Mouse (Mus musculus): ENCODE measurements around the gene Arhgap15. TPM values are rescaled to one million over a fixed set of nuclear protein-coding genes. Genes with fewer than 3 reads are reported as not detected.

Gene Arhgap15
- polyA plus RNA-seq, 1 experiment from 2014 or later = 2.8 TPM

DNA sequence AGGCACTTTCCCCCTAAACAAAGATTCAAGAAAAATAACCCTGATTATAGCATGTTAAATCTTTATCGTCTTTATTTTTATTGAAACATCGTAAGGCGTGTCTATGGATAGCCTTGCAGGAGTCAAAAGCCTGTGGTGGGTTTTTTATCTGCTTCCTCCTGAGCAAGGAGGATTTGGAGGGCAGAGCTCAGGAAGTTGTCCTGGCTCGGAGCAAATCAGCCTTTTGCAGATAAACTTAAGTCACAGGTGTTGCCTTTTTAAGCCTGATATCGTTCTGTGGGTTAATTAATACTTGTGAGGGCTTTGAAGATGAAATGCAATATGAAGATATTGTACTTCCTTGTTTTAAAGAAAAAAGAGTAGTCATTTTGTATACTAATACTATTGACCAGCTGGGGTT, 87.3 kb downstream of the Arhgap15 start:
- Histone ChIP-seq H3K27me3 (ENCODE audit: control insufficient read depth, insufficient read depth, low read length) (no peaks in the 10 kb centered on the region), H3K36me3 (ENCODE audit: control insufficient read depth, insufficient read depth, low read length) (no peaks in the 10 kb centered on the region), H3K27ac (ENCODE audit: low read length) (no peak overlapping the region), H3K9me3 (replicated peaks; ENCODE audit: control insufficient read depth, low read length) (no peaks in the 10 kb centered on the region), H3K4me2 (ENCODE audit: low read depth, low read length) (no peak overlapping the region), H3K4me1 (ENCODE audit: control insufficient read depth, insufficient read depth, low read length) (no peaks in the 10 kb centered on the region), H3K4me3 (replicated peaks; ENCODE audit: low read length) (no peak overlapping the region), H3K9ac (ENCODE audit: low read length) (no peak overlapping the region)
- WGBS = 74% methylated on average over 5 of the region's 5 CpGs
- ATAC-seq (ENCODE audit: insufficient read depth, low FRiP score) = no peak

- Histone ChIP-seq H3K9me3 (replicated peaks; ENCODE audit: control insufficient read depth, low read length) (no peaks in the 10 kb centered on the region), H3K4me1 (ENCODE audit: control insufficient read depth, insufficient read depth, low read length) (no peaks in the 10 kb centered on the region), H3K27ac (ENCODE audit: low read length) (no peak overlapping the region), H3K4me2 (ENCODE audit: low read depth, low read length) (no peak overlapping the region), H3K4me3 (replicated peaks; ENCODE audit: low read length) (no peak overlapping the region), H3K27me3 (ENCODE audit: control insufficient read depth, insufficient read depth, low read length) (no peaks in the 10 kb centered on the region), H3K36me3 (ENCODE audit: control insufficient read depth, insufficient read depth, low read length) (no peaks in the 10 kb centered on the region), H3K9ac (ENCODE audit: low read length) (no peak overlapping the region)
- 41% methylated on average over 5 of the region's 5 CpGs for WGBS
- ATAC-seq (ENCODE audit: insufficient read depth, low FRiP score) = no peak
Observed at GRCm38 (mm10) chr2:43841644-43842043, 93.0 kb downstream of the Arhgap15 start.

- ATAC-seq (ENCODE audit: insufficient read depth, low FRiP score) = no peak
- no peak overlapping the region for H3K4me2 ChIP-seq (ENCODE audit: low read depth, low read length)
- H3K4me1 ChIP-seq (ENCODE audit: control insufficient read depth, insufficient read depth, low read length) = no peaks in the 10 kb centered on the region
- no peaks in the 10 kb centered on the region for H3K9me3 ChIP-seq (replicated peaks; ENCODE audit: control insufficient read depth, low read length)
- no peaks in the 10 kb centered on the region for H3K27me3 ChIP-seq (ENCODE audit: control insufficient read depth, insufficient read depth, low read length)
- H3K4me3 ChIP-seq (replicated peaks; ENCODE audit: low read length) = no peak overlapping the region
- no peak overlapping the region for H3K9ac ChIP-seq (ENCODE audit: low read length)
- no peaks in the 10 kb centered on the region for H3K36me3 ChIP-seq (ENCODE audit: control insufficient read depth, insufficient read depth, low read length)
- WGBS = 61% methylated on average over 3 of the region's 3 CpGs
- no peak overlapping the region for H3K27ac ChIP-seq (ENCODE audit: low read length)
Observed at GRCm38 (mm10) chr2:43851195-43851594, 102.6 kb downstream of the Arhgap15 start.

GRCm38 (mm10) chr2:43862709-43863108, 114.1 kb downstream of the Arhgap15 start:
- no peak overlapping the region for H3K4me2 ChIP-seq (ENCODE audit: low read depth, low read length)
- H3K27ac ChIP-seq (ENCODE audit: low read length) = no peak overlapping the region
- no peak for ATAC-seq (ENCODE audit: insufficient read depth, low FRiP score)
- no peaks in the 10 kb centered on the region for H3K9me3 ChIP-seq (replicated peaks; ENCODE audit: control insufficient read depth, low read length)
- no peak overlapping the region for H3K4me3 ChIP-seq (replicated peaks; ENCODE audit: low read length)
- WGBS = 72% methylated on average over 5 of the region's 5 CpGs
- H3K9ac ChIP-seq (ENCODE audit: low read length) = no peak overlapping the region
- H3K36me3 ChIP-seq (ENCODE audit: control insufficient read depth, insufficient read depth, low read length) = no peaks in the 10 kb centered on the region
- H3K4me1 ChIP-seq (ENCODE audit: control insufficient read depth, insufficient read depth, low read length) = no peaks in the 10 kb centered on the region
- H3K27me3 ChIP-seq (ENCODE audit: control insufficient read depth, insufficient read depth, low read length) = no peaks in the 10 kb centered on the region

GRCm38 (mm10) chr2:43902403-43902973, 153.9 kb downstream of the Arhgap15 start:
- H3K27me3 ChIP-seq (ENCODE audit: control insufficient read depth, insufficient read depth, low read length) = no peaks in the 10 kb centered on the region
- ATAC-seq (ENCODE audit: insufficient read depth, low FRiP score) = no peak
- H3K27ac ChIP-seq (ENCODE audit: low read length) = no peak overlapping the region
- no peaks in the 10 kb centered on the region for H3K36me3 ChIP-seq (ENCODE audit: control insufficient read depth, insufficient read depth, low read length)
- H3K4me1 ChIP-seq (ENCODE audit: control insufficient read depth, insufficient read depth, low read length) = no peaks in the 10 kb centered on the region
- no peak overlapping the region for H3K4me2 ChIP-seq (ENCODE audit: low read depth, low read length)
- 21% methylated on average over 7 of the region's 7 CpGs for WGBS
- no peak overlapping the region for H3K9ac ChIP-seq (ENCODE audit: low read length)
- H3K4me3 ChIP-seq (replicated peaks; ENCODE audit: low read length) = no peak overlapping the region
- no peaks in the 10 kb centered on the region for H3K9me3 ChIP-seq (replicated peaks; ENCODE audit: control insufficient read depth, low read length)

DNA sequence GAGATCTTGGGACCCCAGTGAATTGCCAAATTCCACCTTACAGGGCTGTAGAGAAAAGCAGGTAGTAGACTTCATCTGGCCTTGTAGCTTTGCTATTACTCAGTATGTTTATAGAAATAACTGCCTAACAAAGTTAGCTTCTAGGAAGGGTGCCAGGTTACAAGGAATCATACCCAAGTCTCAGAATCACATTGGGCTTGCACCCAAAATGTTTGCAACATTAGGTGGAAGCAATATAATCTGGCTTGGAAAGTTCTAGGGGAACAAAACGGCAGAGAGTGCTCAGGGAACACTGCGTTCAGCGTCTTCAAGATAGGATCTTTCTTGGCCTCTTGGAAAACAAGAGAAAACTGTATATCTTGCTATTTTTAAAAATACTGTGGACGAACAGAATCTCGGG, 158.9 kb downstream of the Arhgap15 start:
- WGBS = 76% methylated on average over 5 of the region's 5 CpGs
- no peaks in the 10 kb centered on the region for H3K36me3 ChIP-seq (ENCODE audit: control insufficient read depth, insufficient read depth, low read length)
- ATAC-seq (ENCODE audit: insufficient read depth, low FRiP score) = no peak
- H3K27me3 ChIP-seq (ENCODE audit: control insufficient read depth, insufficient read depth, low read length) = no peaks in the 10 kb centered on the region
- no peak overlapping the region for H3K4me3 ChIP-seq (replicated peaks; ENCODE audit: low read length)
- no peak overlapping the region for H3K4me2 ChIP-seq (ENCODE audit: low read depth, low read length)
- H3K9me3 ChIP-seq (replicated peaks; ENCODE audit: control insufficient read depth, low read length) = no peaks in the 10 kb centered on the region
- no peak overlapping the region for H3K9ac ChIP-seq (ENCODE audit: low read length)
- no peaks in the 10 kb centered on the region for H3K4me1 ChIP-seq (ENCODE audit: control insufficient read depth, insufficient read depth, low read length)
- no peak overlapping the region for H3K27ac ChIP-seq (ENCODE audit: low read length)

- Histone ChIP-seq H3K4me2 (ENCODE audit: low read depth, low read length) (no peak overlapping the region), H3K9me3 (replicated peaks; ENCODE audit: control insufficient read depth, low read length) (no peaks in the 10 kb centered on the region), H3K4me3 (replicated peaks; ENCODE audit: low read length) (no peak overlapping the region), H3K9ac (ENCODE audit: low read length) (no peak overlapping the region), H3K36me3 (ENCODE audit: control insufficient read depth, insufficient read depth, low read length) (no peaks in the 10 kb centered on the region), H3K27ac (ENCODE audit: low read length) (no peak overlapping the region), H3K4me1 (ENCODE audit: control insufficient read depth, insufficient read depth, low read length) (no peaks in the 10 kb centered on the region), H3K27me3 (ENCODE audit: control insufficient read depth, insufficient read depth, low read length) (no peaks in the 10 kb centered on the region)
- 72% methylated on average over 6 of the region's 6 CpGs for WGBS
- ATAC-seq (ENCODE audit: insufficient read depth, low FRiP score) = no peak
Observed at GRCm38 (mm10) chr2:43914104-43914503, 165.5 kb downstream of the Arhgap15 start.

- no peak for ATAC-seq (ENCODE audit: insufficient read depth, low FRiP score)
- H3K36me3 ChIP-seq (ENCODE audit: control insufficient read depth, insufficient read depth, low read length) = no peaks in the 10 kb centered on the region
Observed at GRCm38 (mm10) chr2:43923863-43924340, 175.3 kb downstream of the Arhgap15 start.

GRCm38 (mm10) chr2:43931687-43932086, 183.1 kb downstream of the Arhgap15 start:
- H3K9ac ChIP-seq (ENCODE audit: low read length) = no peak overlapping the region
- no peaks in the 10 kb centered on the region for H3K36me3 ChIP-seq (ENCODE audit: control insufficient read depth, insufficient read depth, low read length)
- H3K27ac ChIP-seq (ENCODE audit: low read length) = no peak overlapping the region
- H3K4me1 ChIP-seq (ENCODE audit: control insufficient read depth, insufficient read depth, low read length) = no peaks in the 10 kb centered on the region
- H3K27me3 ChIP-seq (ENCODE audit: control insufficient read depth, insufficient read depth, low read length) = no peaks in the 10 kb centered on the region
- WGBS = 91% methylated on average over 3 of the region's 3 CpGs
- no peak overlapping the region for H3K4me3 ChIP-seq (replicated peaks; ENCODE audit: low read length)
- H3K4me2 ChIP-seq (ENCODE audit: low read depth, low read length) = no peak overlapping the region
- no peak for ATAC-seq (ENCODE audit: insufficient read depth, low FRiP score)
- H3K9me3 ChIP-seq (replicated peaks; ENCODE audit: control insufficient read depth, low read length) = no peaks in the 10 kb centered on the region

More at GRCm38 (mm10) chr2:43923863-43924340, 175.3 kb downstream of the Arhgap15 start:
- Histone ChIP-seq H3K4me1 (ENCODE audit: control insufficient read depth, insufficient read depth, low read length) (no peaks in the 10 kb centered on the region), H3K27ac (ENCODE audit: low read length) (no peak overlapping the region), H3K9me3 (replicated peaks; ENCODE audit: control insufficient read depth, low read length) (no peaks in the 10 kb centered on the region), H3K9ac (ENCODE audit: low read length) (no peak overlapping the region), H3K4me2 (ENCODE audit: low read depth, low read length) (no peak overlapping the region), H3K27me3 (ENCODE audit: control insufficient read depth, insufficient read depth, low read length) (no peaks in the 10 kb centered on the region), H3K4me3 (replicated peaks; ENCODE audit: low read length) (no peak overlapping the region)
- 85% methylated on average over 5 of the region's 5 CpGs for WGBS

Measured in stomach, embryonic 16.5 days (tissue).